Mouse (Mus musculus) limb, embryonic 10.5 days (tissue): ENCODE measurements at regions not wholly inside any gene's neighbourhood (a gene's known extent, or its start where the extent isn't known, plus 50 kb on each side); places are given as distances from the start of the nearest gene placed in this dataset.

Experiments used
- DNase-seq: peaks from one replicate; pipeline ENCODE4 v3.0.0-alpha.2; 2017; ENCODE audit warnings: low spot score
- H3K27ac ChIP-seq: fragments of 300-500 bp; sonication (generic); 2 replicates; pipeline ENCODE4 v1.5.1; 2016; ENCODE audit warnings: mild to moderate bottlenecking
- H3K27me3 ChIP-seq: fragments of 300-500 bp; sonication (generic); 2 replicates; pipeline ENCODE4 v1.6.1; 2016; ENCODE audit warnings: low read depth, mild to moderate bottlenecking; ENCODE audit not compliant: poor library complexity, severe bottlenecking
- H3K36me3 ChIP-seq: fragments of 300-500 bp; sonication (generic); 2 replicates; pipeline ENCODE4 v1.6.1; 2016; ENCODE audit warnings: mild to moderate bottlenecking, moderate library complexity
- H3K4me1 ChIP-seq: fragments of 300-500 bp; sonication (generic); 2 replicates; pipeline ENCODE4 v1.6.1; 2016
- H3K4me3 ChIP-seq: fragments of 300-500 bp; sonication (generic); 2 replicates; pipeline ENCODE4 v1.5.1; 2016; ENCODE audit warnings: mild to moderate bottlenecking, moderate library complexity
- H3K9me3 ChIP-seq: fragments of 300-500 bp; sonication (generic); replicated peaks from 2 replicates; pipeline ENCODE4 v1.6.1; 2016; ENCODE audit warnings: mild to moderate bottlenecking
- WGBS: fragments of 180-500 bp; shearing (Covaris S2); methylation state at CpG from one replicate; pipeline ENCODE4 v1.1.7; 2016; 5-methylcytosine and 5-hydroxymethylcytosine counted together

DNA sequence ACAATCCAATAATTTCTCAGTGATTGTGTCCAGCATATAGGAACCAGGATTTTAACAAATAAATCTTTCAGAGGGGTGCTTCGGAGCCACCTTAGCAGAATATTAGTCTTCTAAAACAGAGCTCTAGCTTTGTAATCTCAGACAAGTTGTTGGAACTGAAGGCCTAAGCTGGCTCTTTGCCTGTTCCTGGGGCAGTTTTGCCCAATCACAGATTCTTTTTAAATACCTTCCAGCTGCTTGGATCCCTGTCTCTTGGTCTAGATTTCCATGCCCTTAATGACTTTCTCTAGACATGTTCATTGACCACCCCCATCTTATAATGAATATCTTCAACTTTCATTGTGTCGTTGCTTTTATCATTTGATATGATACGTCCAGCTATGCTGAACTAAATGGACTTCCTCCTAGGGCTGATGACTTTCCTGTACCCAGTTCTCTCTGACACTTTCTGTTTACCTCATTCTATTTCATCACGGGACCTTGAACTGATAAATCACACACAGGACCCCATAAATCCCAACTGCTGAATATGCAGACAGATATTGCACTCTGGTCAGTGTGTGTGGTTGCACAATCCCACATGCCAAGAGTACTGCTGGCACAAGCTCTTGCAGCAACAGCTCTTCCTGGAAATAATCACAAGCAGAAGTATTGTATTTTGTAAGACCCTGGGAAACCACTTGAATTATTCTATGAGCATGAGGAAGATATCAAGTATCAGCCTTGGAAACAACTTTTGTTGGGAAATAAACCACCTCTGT, 440.4 kb downstream of the Slc22a22 start:
- Histone ChIP-seq H3K27me3 (no peaks in the 10 kb centered on the region), H3K36me3 (no peaks in the 10 kb centered on the region), H3K4me3 (no peak overlapping the region), H3K4me1 (peaks cover 5% of the 10 kb centered on the region), H3K27ac (no peak overlapping the region), H3K9me3 (no peaks in the 10 kb centered on the region)
- DNase-seq, result no peak
- 84% methylated on average over 4 of the region's 4 CpGs for WGBS

DNA sequence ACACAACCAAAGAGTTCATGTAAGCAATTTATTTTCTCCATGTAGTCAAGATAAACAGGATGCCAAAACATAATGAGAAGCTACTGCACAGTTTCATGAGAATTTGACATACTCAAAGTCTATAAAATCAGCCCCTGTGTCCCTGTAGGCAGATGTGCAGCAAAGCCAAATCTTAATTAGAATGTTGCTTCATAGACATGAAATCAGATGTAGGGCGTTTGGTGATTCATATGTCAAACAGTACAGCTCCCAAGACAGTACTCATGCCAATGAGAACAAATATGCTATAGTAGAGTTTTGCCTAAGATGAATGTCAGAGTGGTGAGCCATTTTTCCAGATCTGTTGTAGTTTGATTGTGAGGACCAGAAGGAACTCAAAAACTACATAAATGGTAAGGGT, 444.4 kb downstream of the Slc22a22 start:
- H3K27me3 ChIP-seq, result no peaks in the 10 kb centered on the region
- no peaks in the 10 kb centered on the region for H3K4me1 ChIP-seq
- WGBS, result 84% methylated on average over 1 of the region's 1 CpGs
- no peaks in the 10 kb centered on the region for H3K9me3 ChIP-seq
- H3K36me3 ChIP-seq, result no peaks in the 10 kb centered on the region
- DNase-seq, result no peak
- no peak overlapping the region for H3K27ac ChIP-seq
- no peak overlapping the region for H3K4me3 ChIP-seq
